Mouse (Mus musculus) forebrain, postnatal 0 days (tissue): ENCODE data around the gene Sowaha. TPM values are rescaled to one million over a fixed set of nuclear protein-coding genes. Genes with fewer than 3 reads are reported as not detected.
A peak's percentile ranks its signal among the peaks of the same experiment; 100 is the strongest.

Experiments
- ATAC-seq: fragments of 200-750 bp; cut with Nextera tagmentation; 2 replicates; pipeline ENCODE4 v1.8.0; 2017; ENCODE audit warnings: mild to moderate bottlenecking, moderate library complexity
- DNase-seq: peaks from one replicate; pipeline ENCODE4 v3.0.0-alpha.2; 2015
- H3K27ac ChIP-seq: fragments of 300-500 bp; sonication (generic); 2 replicates; pipeline ENCODE4 v1.5.1; 2014; ENCODE audit warnings: low read depth, mild to moderate bottlenecking, antibody characterized with exemption, low read length, moderate library complexity, mixed read lengths
- H3K27me3 ChIP-seq: fragments of 300-500 bp; sonication (generic); 2 replicates; pipeline ENCODE4 v1.6.1; 2014; ENCODE audit warnings: mild to moderate bottlenecking, low read length, mixed read lengths; ENCODE audit not compliant: insufficient read depth
- H3K36me3 ChIP-seq: fragments of 300-500 bp; sonication (generic); 2 replicates; pipeline ENCODE4 v1.6.1; 2014; ENCODE audit warnings: mild to moderate bottlenecking, moderate library complexity; ENCODE audit not compliant: insufficient read depth
- H3K4me1 ChIP-seq: fragments of 300-500 bp; sonication (generic); 2 replicates; pipeline ENCODE4 v1.6.1; 2014; ENCODE audit warnings: antibody characterized with exemption; ENCODE audit not compliant: insufficient read depth
- H3K4me2 ChIP-seq: fragments of 300-500 bp; sonication (generic); 2 replicates; pipeline ENCODE4 v1.6.1; 2014; ENCODE audit warnings: low read depth, mild to moderate bottlenecking, moderate library complexity
- H3K4me3 ChIP-seq: fragments of 300-500 bp; sonication (generic); 2 replicates; pipeline ENCODE4 v1.5.1; 2014; ENCODE audit warnings: low read depth, low read length, mixed read lengths
- H3K9ac ChIP-seq: fragments of 300-500 bp; sonication (generic); 2 replicates; pipeline ENCODE4 v1.6.1; 2014; ENCODE audit warnings: mild to moderate bottlenecking
- H3K9me3 ChIP-seq: fragments of 300-500 bp; sonication (generic); 2 replicates; pipeline ENCODE4 v1.6.1; 2016; ENCODE audit warnings: low read length
- CTCF ChIP-seq: sonication (generic); IDR thresholded peaks from 2 replicates; pipeline ENCODE4 v1.5.1; 2016; ENCODE audit warnings: antibody characterized with exemption, control low read depth, low read depth
- WGBS: fragments of 180-500 bp; shearing (Covaris S2); extraction: QIAGEN DNeasy Blood & Tissue Kit; methylation state at CpG from one replicate; pipeline ENCODE4 v1.1.7; 2014; 5-methylcytosine and 5-hydroxymethylcytosine counted together
- polyA plus RNA-seq: library from polyadenylated mRNA; unstranded; fragments of >200 nt; fragmentation: Nextera tagmentation; extraction: Ambion mirVana; gene quantifications from 2 replicates; pipeline ENCODE4 v1.2.1, GENCODE M21; 2015
- total RNA-seq: library from RNA; depleted of rRNA; stranded (reverse); fragments of >200 nt; gene quantifications from 2 replicates; pipeline ENCODE4 v1.2.3, GENCODE M21; 2014

The Sowaha gene
- total and polyA plus RNA-seq, 2 experiments from 2014 or later = 7.9 to 13.5 TPM

- no peaks in the 10 kb centered on the region for H3K9me3 ChIP-seq
- ATAC-seq (no peak), DNase-seq (no peak)
- H3K9ac ChIP-seq = no peak overlapping the region
- H3K4me2 ChIP-seq = no peak overlapping the region
- no peak overlapping the region for H3K4me3 ChIP-seq
- H3K4me1 ChIP-seq = peaks cover 5% of the 10 kb centered on the region; the same call in 1 of the 2 replicates
- no peaks in the 10 kb centered on the region for H3K36me3 ChIP-seq
- H3K27me3 ChIP-seq = peaks cover 33% of the 10 kb centered on the region
- no peak for TF ChIP-seq CTCF
- H3K27ac ChIP-seq = no peak overlapping the region
- 82% methylated on average over 3 of the region's 3 CpGs for WGBS
Measured at GRCm38 (mm10) chr11:53460192-53460591, 19.9 kb downstream of the Sowaha start.

DNA sequence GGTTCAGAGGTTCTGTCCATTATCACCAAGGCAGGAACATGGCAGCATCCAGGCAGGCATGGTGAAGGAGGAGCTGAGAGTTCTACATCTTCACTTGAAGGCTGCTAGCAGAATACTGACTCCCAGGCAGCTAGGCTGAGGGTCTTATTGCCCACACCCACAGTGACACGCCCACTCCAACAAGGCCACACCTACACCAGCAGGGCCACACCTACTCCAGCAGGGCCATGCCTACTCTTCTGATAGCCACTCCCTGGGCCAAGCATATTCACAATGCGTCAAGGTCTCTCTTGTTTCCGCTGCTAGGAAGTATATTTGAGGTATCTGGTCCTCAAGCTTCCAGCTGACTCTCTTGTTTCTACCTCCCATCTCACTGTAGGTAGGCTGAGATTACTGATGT is 21.1 kb downstream of the Sowaha start:
- no peaks in the 10 kb centered on the region for H3K9me3 ChIP-seq
- 79% methylated on average over 3 of the region's 3 CpGs for WGBS
- no peak overlapping the region for H3K27ac ChIP-seq
- no peak overlapping the region for H3K9ac ChIP-seq
- H3K4me1 ChIP-seq = peaks cover 5% of the 10 kb centered on the region; the same call in 1 of the 2 replicates
- no peak overlapping the region for H3K4me3 ChIP-seq
- DNase-seq = no peak
- H3K27me3 ChIP-seq = peaks cover 22% of the 10 kb centered on the region
- H3K4me2 ChIP-seq = no peak overlapping the region
- no peak for ATAC-seq
- no peaks in the 10 kb centered on the region for H3K36me3 ChIP-seq
- TF ChIP-seq CTCF = no peak

- Histone ChIP-seq H3K9ac (peak overlapping the region; percentile 43), H3K27ac (no peak overlapping the region), H3K4me3 (peak overlapping the region; percentile 43), H3K36me3 (no peaks in the 10 kb centered on the region), H3K4me1 (peaks cover 5% of the 10 kb centered on the region; the same call in 1 of the 2 replicates), H3K9me3 (no peaks in the 10 kb centered on the region), H3K4me2 (peak overlapping the region; percentile 77), H3K27me3 (peaks cover 11% of the 10 kb centered on the region)
- WGBS = 9% methylated on average over 29 of the region's 29 CpGs
- TF ChIP-seq CTCF = peak; percentile 21; the same call in 1 of the 2 replicates
- ATAC-seq = peak; percentile 42; the same call in 1 of the 2 replicates
- no peak for DNase-seq
Measured at GRCm38 (mm10) chr11:53457372-53457954, 22.6 kb downstream of the Sowaha start.

DNA sequence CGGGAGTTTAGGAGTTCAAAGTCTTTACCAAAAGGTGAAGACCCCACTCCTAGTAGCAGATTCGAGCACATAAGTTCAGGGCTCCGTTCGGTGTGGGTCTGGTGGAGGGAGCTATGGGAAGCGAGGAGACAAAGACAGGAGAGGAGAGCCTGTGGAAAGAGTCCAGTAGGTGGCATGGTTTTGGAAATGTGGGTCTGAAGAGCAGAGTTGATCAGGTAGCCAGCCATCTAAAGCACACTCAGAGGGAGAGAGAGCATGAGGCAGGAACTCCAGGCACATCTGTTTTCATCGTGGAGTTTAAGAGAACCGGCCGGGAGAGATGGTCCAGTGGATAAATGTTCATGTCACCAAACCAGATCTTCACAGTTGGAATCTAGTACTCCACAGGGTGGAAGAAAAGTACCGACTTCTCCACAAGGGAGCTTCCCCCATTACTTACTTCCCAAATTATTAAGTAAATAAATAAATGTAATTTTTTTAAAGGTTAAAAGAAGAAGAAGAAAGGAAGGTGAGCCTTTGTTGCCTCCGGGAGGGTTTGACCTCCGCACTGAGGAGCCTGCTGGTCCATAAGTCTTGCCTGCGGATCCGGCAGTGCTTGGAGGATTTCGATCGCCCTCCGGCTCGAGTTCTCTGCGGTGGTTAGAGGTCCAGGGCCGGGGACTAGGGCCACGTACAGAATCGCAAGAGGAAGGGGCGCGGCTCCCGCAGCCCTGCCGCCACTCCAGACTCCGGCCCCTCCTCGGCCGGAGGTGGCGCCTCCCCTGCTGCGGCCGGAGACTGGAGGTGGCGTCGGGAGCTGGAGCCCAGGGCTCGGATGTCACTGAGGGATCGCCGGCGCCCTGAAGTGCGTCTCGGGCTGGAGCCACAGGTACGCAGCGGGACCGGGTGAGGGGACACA is 23.4 kb downstream of the Sowaha start, which contains the start of the genes Gm10447 and Shroom1:
Gene Gm10447, minus strand, starts transcription at position 637 of the 898 bp plus-strand sequence.
Gene Shroom1, plus strand, starts transcription at position 732 of the 898 bp plus-strand sequence.
- H3K4me2 ChIP-seq = peak within 1 kb of the TSS; percentile 77
- peak; percentile 48 for TF ChIP-seq CTCF
- H3K9ac ChIP-seq = peak within 1 kb of the TSS; percentile 43
- no peaks in the 10 kb centered on the region for H3K36me3 ChIP-seq
- H3K27me3 ChIP-seq = peaks cover 8% of the 10 kb centered on the region
- H3K9me3 ChIP-seq = no peaks in the 10 kb centered on the region
- DNase-seq (peak; percentile 44), ATAC-seq (peak; percentile 60)
- WGBS = 5% methylated on average over 42 of the region's 42 CpGs
- peak within 1 kb of the TSS; percentile 43 for H3K4me3 ChIP-seq
- no peak within 1 kb of the TSS for H3K27ac ChIP-seq
- H3K4me1 ChIP-seq = peaks cover 5% of the 10 kb centered on the region; the same call in 1 of the 2 replicates

DNA sequence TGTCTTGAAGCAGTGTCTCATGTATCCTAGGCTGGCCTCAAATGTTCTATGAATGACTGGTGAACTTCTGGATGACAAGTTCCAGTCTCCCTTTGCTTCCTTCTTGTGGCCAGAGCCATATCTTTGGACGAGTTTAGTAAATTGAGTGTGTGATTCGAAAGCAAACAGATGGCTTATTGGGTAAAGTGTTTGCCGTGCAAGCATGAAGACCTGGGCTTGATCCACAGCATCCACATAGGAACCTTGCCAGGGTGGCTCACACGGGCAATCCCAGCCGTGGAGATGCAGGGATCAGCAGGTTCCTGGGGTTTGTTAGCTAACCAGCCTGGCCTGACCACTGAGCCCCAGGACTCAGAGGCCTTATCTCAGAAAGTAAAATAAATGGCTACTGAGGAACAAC is 27.0 kb downstream of the Sowaha start:
- Histone ChIP-seq H3K4me3 (no peak overlapping the region), H3K36me3 (no peaks in the 10 kb centered on the region), H3K4me1 (peaks cover 5% of the 10 kb centered on the region; the same call in 1 of the 2 replicates), H3K27me3 (peaks cover 2% of the 10 kb centered on the region), H3K27ac (no peak overlapping the region), H3K4me2 (no peak overlapping the region), H3K9me3 (no peaks in the 10 kb centered on the region), H3K9ac (no peak overlapping the region)
- 84% methylated on average over 5 of the region's 5 CpGs for WGBS
- ATAC-seq = no peak
- TF ChIP-seq CTCF = no peak
- DNase-seq = no peak

DNA sequence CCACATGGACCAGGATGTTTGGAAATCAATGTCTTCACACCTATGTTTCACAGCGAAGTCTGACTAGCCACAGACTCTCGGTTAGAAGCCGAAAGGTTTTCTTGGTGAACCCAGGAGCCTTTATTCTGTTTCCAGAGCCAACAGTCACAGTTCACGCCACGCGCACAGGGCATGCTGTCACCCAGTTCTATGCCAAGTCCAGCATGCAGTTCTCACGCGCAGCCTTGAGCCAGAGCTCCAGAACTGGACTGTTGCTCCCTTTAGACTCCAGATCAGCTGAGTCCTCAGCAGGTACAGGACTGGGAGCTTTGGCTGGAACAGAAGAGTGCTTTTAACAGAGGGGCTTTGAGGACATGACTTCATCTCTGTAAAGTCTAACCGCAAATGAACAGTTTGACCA is 27.7 kb downstream of the Sowaha start:
- Histone ChIP-seq H3K36me3 (no peaks in the 10 kb centered on the region), H3K9me3 (no peaks in the 10 kb centered on the region), H3K4me2 (no peak overlapping the region), H3K4me1 (peaks cover 5% of the 10 kb centered on the region; the same call in 1 of the 2 replicates), H3K27me3 (no peaks in the 10 kb centered on the region; the same call in 1 of the 2 replicates), H3K4me3 (no peak overlapping the region), H3K27ac (no peak overlapping the region), H3K9ac (no peak overlapping the region)
- ATAC-seq (no peak), DNase-seq (no peak)
- no peak for TF ChIP-seq CTCF
- 95% methylated on average over 9 of the region's 9 CpGs for WGBS
